Mouse (Mus musculus) neutrophil, adult 59 days (primary cell): ENCODE results near the gene Kif1a. TPM values are rescaled to one million over a fixed set of nuclear protein-coding genes. Genes with fewer than 3 reads are reported as not detected.

ENCODE experiments used
- total RNA-seq, 2 experiments: library from RNA; stranded (reverse); gene quantifications; 1 replicate in 1 of 2; 2 replicates in 1 of 2; pipeline ENCODE4 v1.2.4; 2023

Gene Kif1a
- under 1 TPM; 0.18 to 0.64 TPM for total RNA-seq

GRCm38 (mm10) chr1:93101571-93102061 lies at the start of gene Kif1a:
Kif1a (minus strand) TSS chr1:93101951.

GRCm38 (mm10) chr1:93135036-93135526 lies 33.3 kb upstream of the Kif1a start, which contains the start of gene Agxt:
Agxt (plus strand) TSS chr1:93135240.

GRCm38 (mm10) chr1:93006061-93006460 lies 95.7 kb downstream of the Kif1a start, which contains the start of gene Aqp12:
Aqp12 (plus strand) TSS chr1:93006334.

Other genes starting within 250 kb of the Kif1a start
- gene Ankmy1, start 199.0 kb downstream of the Kif1a start, total RNA-seq = under 1 TPM in 1 of 2 experiments, not detected in 1; 0.40 TPM
- gene Dusp28, start 195.0 kb downstream of the Kif1a start, total RNA-seq = 1 to 10 TPM in 1 of 2 experiments, under 1 TPM in 1; 0.62 to 1.4 TPM
- gene Rnpepl1, start 191.2 kb downstream of the Kif1a start, total RNA-seq = 10 to 100 TPM; 76.4 to 80.9 TPM
- gene Capn10, start 167.6 kb downstream of the Kif1a start, total RNA-seq = 10 to 100 TPM; 22.4 to 24.8 TPM
- gene Gpr35, start 151.1 kb downstream of the Kif1a start, total RNA-seq = 10 to 100 TPM; 25.2 to 29.4 TPM
- not detected for gene Aqp12, start 95.6 kb downstream of the Kif1a start, total RNA-seq
- gene Agxt, start 33.3 kb upstream of the Kif1a start, total RNA-seq = not detected
- not detected for gene 2310007B03Rik, start 59.0 kb upstream of the Kif1a start, total RNA-seq
- not detected for gene Crocc2, start 66.8 kb upstream of the Kif1a start, total RNA-seq
- gene Sned1, start 133.9 kb upstream of the Kif1a start, total RNA-seq = 1 to 10 TPM; 6.9 to 8.3 TPM
- gene Mterf4, start 204.0 kb upstream of the Kif1a start, total RNA-seq = 10 to 100 TPM; 10.7 to 14.1 TPM
- gene Ppp1r7, start 240.9 kb upstream of the Kif1a start, total RNA-seq = 10 to 100 TPM; 14.0 to 15.6 TPM
- 1 to 10 TPM; 7.5 to 9.2 TPM for gene Pask, start 241.5 kb upstream of the Kif1a start, total RNA-seq